In genomic region chr14:28242743-28243142, GRCm38 (mm10) we compare ENCODE assay signal across 12 mouse cellular contexts.
"Had no signal": no experiment of that assay in that cellular context is flagged by ENCODE, and none has a peak within 500 bp of the region (broad histone marks: within the 10 kb centered on the region; RNA-seq: fewer than 3 reads in every experiment).

No protein-coding gene starts in this region.

- H3K4me2 ChIP-seq: liver, embryonic 13.5 days; midbrain, embryonic 13.5 days; stomach, embryonic 15.5 days had no signal

- DNase-seq: kidney, postnatal 25 days; liver, embryonic 13.5 days; lung, adult 2 months; retina, postnatal 1 day; right cerebral cortex, postnatal 25 days; spleen, adult 18-20 months; thymus, postnatal 25 days had no signal

- H3K4me1 ChIP-seq: liver, embryonic 13.5 days; megakaryocyte, embryonic 14.5 days; midbrain, embryonic 10.5 days; midbrain, embryonic 13.5 days; stomach, embryonic 15.5 days had no signal

- H3K27me3 ChIP-seq: liver, embryonic 13.5 days; megakaryocyte, embryonic 14.5 days; midbrain, embryonic 13.5 days; stomach, embryonic 15.5 days had no signal

- H3K9me3 ChIP-seq: liver, embryonic 13.5 days; midbrain, embryonic 10.5 days; midbrain, embryonic 13.5 days; stomach, embryonic 15.5 days had no signal

- H3K27ac ChIP-seq: liver, embryonic 13.5 days; midbrain, embryonic 10.5 days; midbrain, embryonic 13.5 days; stomach, embryonic 15.5 days had no signal

- H3K4me3 ChIP-seq: liver, embryonic 13.5 days; megakaryocyte, embryonic 14.5 days; midbrain, embryonic 10.5 days; midbrain, embryonic 13.5 days; stomach, embryonic 15.5 days had no signal

- ATAC-seq: intestine, postnatal 0 days; midbrain, embryonic 13.5 days had no signal

- H3K9ac ChIP-seq: liver, embryonic 13.5 days; midbrain, embryonic 13.5 days; stomach, embryonic 15.5 days had no signal

- H3K36me3 ChIP-seq: liver, embryonic 13.5 days; midbrain, embryonic 10.5 days; midbrain, embryonic 13.5 days; stomach, embryonic 15.5 days had no signal
